Mouse (Mus musculus) kidney, adult 2 months (tissue): ENCODE measurements at regions not wholly inside any gene's neighbourhood (a gene's known extent, or its start where the extent isn't known, plus 50 kb on each side); places are given as distances from the start of the nearest gene placed in this dataset.
A peak's percentile ranks its signal among the peaks of the same experiment; 100 is the strongest.

Experiments
- DNase-seq: peaks from one replicate; pipeline ENCODE4 v3.0.0; 2021
- H3K27ac ChIP-seq: fragments of 200-500 bp; 2 replicates; pipeline ENCODE4 v1.5.1; 2012; ENCODE audit warnings: low read depth, low read length, control low read depth, inconsistent platforms; ENCODE audit not compliant: insufficient read depth
- H3K27me3 ChIP-seq: fragments of 200-500 bp; replicated peaks from 2 replicates; pipeline ENCODE4 v1.6.1; 2012; ENCODE audit warnings: mild to moderate bottlenecking, moderate library complexity, low read length, inconsistent platforms; ENCODE audit not compliant: control insufficient read depth, insufficient read depth
- H3K36me3 ChIP-seq: fragments of 200-500 bp; 2 replicates; pipeline ENCODE4 v1.6.1; 2012; ENCODE audit warnings: mild to moderate bottlenecking, moderate library complexity, low read length, inconsistent platforms; ENCODE audit not compliant: control insufficient read depth, insufficient read depth
- H3K4me1 ChIP-seq: fragments of 200-500 bp; 2 replicates; pipeline ENCODE4 v1.6.1; 2011; ENCODE audit warnings: low read length; ENCODE audit not compliant: control insufficient read depth, insufficient read depth
- H3K4me3 ChIP-seq: fragments of 200-500 bp; 2 replicates; pipeline ENCODE4 v1.5.1; 2011; ENCODE audit warnings: mild to moderate bottlenecking, low read depth, low read length, control low read depth; ENCODE audit not compliant: insufficient read depth
- CTCF ChIP-seq: fragments of 200-500 bp; conservative IDR thresholded peaks from 2 replicates; pipeline ENCODE4 v1.5.1; 2011; ENCODE audit warnings: low read depth, mild to moderate bottlenecking, control low read depth, low read length, moderate library complexity, mixed read lengths; ENCODE audit not compliant: insufficient read depth, insufficient read length
- POLR2A ChIP-seq: fragments of 200-500 bp; IDR thresholded peaks from one replicate; pipeline ENCODE4 v1.6.1; 2011; ENCODE audit warnings: low read depth, low read length, control low read depth
- WGBS: fragments of 180-500 bp; shearing (Covaris S2); methylation state at CpG from one replicate; pipeline ENCODE4 v1.1.7; 2018; 5-methylcytosine and 5-hydroxymethylcytosine counted together

GRCm38 (mm10) chr7:111395111-111395510 is 312.3 kb upstream of the Eif4g2 start:
- no peak for TF ChIP-seq CTCF
- no peak for TF ChIP-seq POLR2A
- no peaks in the 10 kb centered on the region for H3K36me3 ChIP-seq
- H3K4me3 ChIP-seq, result no peak overlapping the region
- H3K27me3 ChIP-seq, result no peaks in the 10 kb centered on the region; the same call in 1 of the 2 replicates
- DNase-seq, result no peak
- H3K27ac ChIP-seq, result no peak overlapping the region
- 73% methylated on average over 6 of the region's 6 CpGs for WGBS
- H3K4me1 ChIP-seq, result no peaks in the 10 kb centered on the region

DNA sequence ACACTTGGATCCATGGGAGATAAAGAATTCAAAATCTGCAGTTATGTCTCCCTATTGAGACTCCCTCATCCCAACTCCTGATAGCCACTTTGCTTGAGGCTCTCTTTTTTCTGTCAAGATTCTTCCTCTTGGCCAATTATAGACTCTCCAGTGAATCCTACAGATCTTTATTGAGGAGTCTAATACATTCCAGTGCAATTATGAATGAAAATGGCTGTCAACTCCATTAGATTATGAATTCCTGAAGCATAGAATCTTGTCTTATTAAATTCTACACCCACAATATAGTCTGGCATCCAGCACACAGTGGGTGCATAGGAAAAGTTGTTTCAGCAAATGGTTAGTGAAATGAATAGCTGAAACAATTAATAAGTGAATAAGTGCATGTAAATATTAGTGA is 311.0 kb upstream of the Eif4g2 start:
- no peak for DNase-seq

GRCm38 (mm10) chr7:111389690-111390089 is 306.9 kb upstream of the Eif4g2 start:
- TF ChIP-seq POLR2A, result no peak
- no peak for TF ChIP-seq CTCF
- Histone ChIP-seq H3K27ac (no peak overlapping the region), H3K4me3 (no peak overlapping the region), H3K4me1 (no peaks in the 10 kb centered on the region), H3K36me3 (no peaks in the 10 kb centered on the region), H3K27me3 (no peaks in the 10 kb centered on the region)
- no peak for DNase-seq

More for the DNA sequence above, 311.0 kb upstream of the Eif4g2 start:
- TF ChIP-seq CTCF (no peak), POLR2A (no peak)
- H3K36me3 ChIP-seq, result no peaks in the 10 kb centered on the region
- no peak overlapping the region for H3K4me3 ChIP-seq
- no peaks in the 10 kb centered on the region for H3K4me1 ChIP-seq
- H3K27ac ChIP-seq, result no peak overlapping the region
- no peaks in the 10 kb centered on the region; the same call in 1 of the 2 replicates for H3K27me3 ChIP-seq

DNA sequence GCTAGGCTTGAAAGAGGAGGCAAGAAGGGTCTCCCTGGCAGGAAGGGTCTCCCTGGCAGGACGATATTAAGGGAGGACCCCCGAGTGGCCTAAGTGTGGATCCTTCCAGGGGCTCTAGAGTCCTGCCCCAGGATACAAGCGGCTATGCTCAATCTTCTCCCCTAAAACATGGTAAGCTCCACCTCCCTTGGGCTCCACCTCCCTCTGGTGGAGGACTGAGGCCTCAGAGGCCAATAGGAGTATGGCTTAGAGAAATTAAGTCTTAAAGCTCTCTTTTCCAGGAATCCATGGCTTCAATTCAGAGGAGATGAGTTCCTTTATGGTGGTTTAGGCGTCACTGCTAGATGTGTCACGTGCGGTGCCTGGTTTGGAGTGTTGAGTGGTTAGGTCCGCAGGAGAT is 291.7 kb upstream of the Eif4g2 start:
- no peaks in the 10 kb centered on the region for H3K27me3 ChIP-seq
- no peaks in the 10 kb centered on the region for H3K4me1 ChIP-seq
- H3K36me3 ChIP-seq, result no peaks in the 10 kb centered on the region
- DNase-seq, result no peak
- H3K4me3 ChIP-seq, result no peak overlapping the region
- no peak for TF ChIP-seq POLR2A
- no peak for TF ChIP-seq CTCF
- H3K27ac ChIP-seq, result no peak overlapping the region
- WGBS, result 85% methylated on average over 7 of the region's 7 CpGs

DNA sequence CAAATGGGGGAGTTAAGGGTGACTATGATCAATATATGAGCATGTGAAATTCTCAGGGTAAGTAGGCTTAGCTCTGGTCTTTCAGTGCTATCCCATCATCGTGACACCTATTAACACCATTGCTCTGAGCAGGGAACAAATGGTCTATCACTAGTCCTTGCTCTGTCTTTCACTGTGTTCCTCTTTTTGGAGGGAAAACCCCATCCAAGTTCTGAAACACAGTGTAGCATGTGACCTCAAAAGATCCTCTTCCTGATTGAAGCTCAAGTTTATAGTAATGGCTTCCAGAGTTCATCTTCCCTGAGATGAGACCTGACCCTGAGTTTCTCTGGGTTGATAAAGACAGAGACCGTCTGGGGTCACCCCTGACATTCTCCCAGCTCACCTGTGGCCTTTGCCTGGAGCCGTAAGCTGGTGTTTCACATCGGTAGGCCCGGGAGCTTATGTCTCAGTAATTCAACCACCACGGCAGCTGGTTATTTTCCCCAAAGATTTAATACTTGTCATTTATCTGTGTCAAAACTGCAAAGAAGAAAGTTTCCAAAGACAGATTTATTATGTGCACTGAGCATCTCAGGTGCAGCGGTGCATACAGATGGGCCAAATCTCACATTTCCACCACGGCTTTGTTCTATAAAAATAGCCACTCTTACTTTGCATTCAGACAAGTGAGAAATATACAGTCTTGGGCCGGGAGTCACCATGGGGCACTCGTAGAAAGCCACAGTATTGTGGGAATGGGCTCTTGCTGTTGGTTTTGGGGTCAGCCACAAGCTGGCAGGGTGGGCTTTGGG is 290.7 kb upstream of the Eif4g2 start:
- Histone ChIP-seq H3K4me1 (no peaks in the 10 kb centered on the region), H3K4me3 (no peak overlapping the region), H3K27me3 (no peaks in the 10 kb centered on the region), H3K36me3 (no peaks in the 10 kb centered on the region), H3K27ac (no peak overlapping the region)
- 71% methylated on average over 10 of the region's 10 CpGs for WGBS
- DNase-seq, result no peak
- no peak for TF ChIP-seq CTCF
- TF ChIP-seq POLR2A, result no peak

DNA sequence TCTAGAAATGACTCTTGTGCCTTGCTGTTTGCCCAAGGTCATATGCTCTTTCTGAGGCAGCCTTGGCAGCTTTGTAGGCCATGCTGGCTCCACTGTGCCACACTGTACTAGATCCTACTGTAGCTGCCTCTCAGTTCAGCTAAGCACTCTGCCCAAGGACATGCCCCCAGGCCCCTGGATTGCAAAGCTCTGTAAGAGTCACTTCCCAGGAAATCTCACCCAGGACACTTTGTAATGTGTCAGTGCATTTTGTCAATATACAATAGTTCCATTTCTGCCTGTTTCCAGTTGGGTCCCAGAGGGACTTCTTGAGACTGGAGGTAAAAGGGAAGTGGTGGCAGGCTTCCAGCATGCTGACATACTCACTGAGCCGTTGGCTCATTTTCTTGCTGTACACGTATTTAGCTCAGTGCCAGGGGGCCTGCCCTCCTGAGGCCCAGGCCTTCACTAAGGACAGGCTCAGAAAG is 287.6 kb upstream of the Eif4g2 start:
- H3K27ac ChIP-seq, result no peak overlapping the region
- peak; percentile 57 for DNase-seq
- H3K4me3 ChIP-seq, result no peak overlapping the region
- TF ChIP-seq POLR2A (no peak), CTCF (no peak)
- no peaks in the 10 kb centered on the region for H3K27me3 ChIP-seq
- 27% methylated on average over 2 of the region's 2 CpGs for WGBS
- no peaks in the 10 kb centered on the region for H3K4me1 ChIP-seq
- no peaks in the 10 kb centered on the region for H3K36me3 ChIP-seq

DNA sequence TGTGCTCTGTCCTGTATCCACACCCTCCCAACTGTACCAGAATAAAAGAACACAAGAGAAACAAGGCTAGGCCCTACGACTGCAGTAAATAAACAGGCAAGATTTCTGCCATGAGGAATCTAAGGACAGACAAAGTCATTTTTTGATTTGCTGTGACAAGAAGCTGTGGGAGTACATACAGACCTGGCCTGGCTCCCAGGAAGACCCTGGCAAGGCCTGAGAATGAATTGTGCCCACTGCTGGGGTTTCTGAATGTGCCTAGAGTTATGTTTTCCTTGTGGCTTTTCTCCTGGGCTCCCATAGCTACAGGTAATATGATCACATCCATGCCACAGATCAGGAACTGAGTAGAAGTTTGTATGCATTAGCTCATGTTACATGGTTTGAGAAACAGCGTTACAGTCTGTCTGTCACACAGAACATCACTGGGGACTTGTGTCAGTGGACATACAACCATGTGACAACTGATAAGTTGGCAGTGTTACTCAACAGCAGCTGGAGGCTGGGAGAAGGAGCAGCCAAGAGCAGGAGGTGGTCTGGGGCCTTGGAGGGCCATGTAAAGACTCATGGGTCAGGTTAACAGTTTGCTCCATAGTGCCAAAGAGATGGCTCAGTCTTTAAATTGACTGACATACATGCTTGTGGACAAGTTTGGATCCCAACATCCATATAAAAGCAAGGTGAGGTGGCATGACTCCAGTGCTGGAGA is 285.6 kb upstream of the Eif4g2 start:
- DNase-seq, result no peak
- Histone ChIP-seq H3K36me3 (no peaks in the 10 kb centered on the region), H3K4me3 (no peak overlapping the region), H3K27me3 (no peaks in the 10 kb centered on the region), H3K4me1 (no peaks in the 10 kb centered on the region), H3K27ac (no peak overlapping the region)
- 71% methylated on average over 2 of the region's 2 CpGs for WGBS
- TF ChIP-seq POLR2A, result no peak
- no peak for TF ChIP-seq CTCF
